In genomic region chr6:5255722-5256451, GRCm38 (mm10) we compare ENCODE assay signal across 8 mouse cellular contexts. TPM values are rescaled to one million over a fixed set of nuclear protein-coding genes. Genes with fewer than 3 reads are reported as not detected.
DNase-seq lines count a peak whose midpoint lies in the region; ATAC-seq lines count a peak whose summit lies in the region.

Gene Pon3, minus strand, starts transcription at chr6:5256286.

- H3K9ac ChIP-seq in intestine, embryonic 15.5 days = peak within 1 kb of the TSS; percentile 48
- H3K9ac ChIP-seq in liver, embryonic 12.5 days = peak within 1 kb of the TSS; percentile 79

- peak within 1 kb of the TSS; percentile 77 for H3K4me2 ChIP-seq in intestine, embryonic 15.5 days (replicated peaks)
- H3K4me2 ChIP-seq in liver, embryonic 12.5 days = peak within 1 kb of the TSS; percentile 88

- H3K4me3 ChIP-seq in intestine, embryonic 15.5 days (replicated peaks) = peak within 1 kb of the TSS; percentile 50
- peak within 1 kb of the TSS; percentile 68 for H3K4me3 ChIP-seq in liver, embryonic 12.5 days

- H3K27me3 ChIP-seq in intestine, embryonic 15.5 days (replicated peaks) = no peaks in the 10 kb centered on the region
- H3K27me3 ChIP-seq in liver, embryonic 12.5 days (replicated peaks) = no peaks in the 10 kb centered on the region

- ATAC-seq in granulocyte monocyte progenitor cell, adult 5-6 weeks (replicated peaks; ENCODE audit: poor library complexity, severe bottlenecking) = peak; percentile 99
- ATAC-seq in intestine, embryonic 15.5 days = peak; percentile 98
- ATAC-seq in liver, embryonic 12.5 days = peak; percentile 100
- ATAC-seq in monocyte, adult 5-6 weeks (replicated peaks; ENCODE audit: insufficient number of reproducible peaks, low FRiP score, low TSS enrichment, poor library complexity, severe bottlenecking) = peak; percentile 83

- 3% methylated on average over 16 of the region's 16 CpGs for WGBS in intestine, embryonic 15.5 days
- 2% methylated on average over 16 of the region's 16 CpGs for WGBS in liver, embryonic 12.5 days (ENCODE audit: insufficient replicate concordance)

- H3K4me1 ChIP-seq in intestine, embryonic 15.5 days (replicated peaks) = peaks cover 8% of the 10 kb centered on the region; the same call in 1 of the 2 replicates
- peaks cover 25% of the 10 kb centered on the region for H3K4me1 ChIP-seq in liver, embryonic 12.5 days

- no peaks in the 10 kb centered on the region for H3K9me3 ChIP-seq in intestine, embryonic 15.5 days
- H3K9me3 ChIP-seq in liver, embryonic 12.5 days (replicated peaks) = no peaks in the 10 kb centered on the region

- H3K36me3 ChIP-seq in intestine, embryonic 15.5 days = no peaks in the 10 kb centered on the region
- H3K36me3 ChIP-seq in liver, embryonic 12.5 days = peaks cover 5% of the 10 kb centered on the region

- no peak within 1 kb of the TSS for H3K27ac ChIP-seq in intestine, embryonic 15.5 days
- H3K27ac ChIP-seq in liver, embryonic 12.5 days = peak within 1 kb of the TSS; percentile 61

- DNase-seq in layer of hippocampus, adult 11-12 months (ENCODE audit: low spot score) = peak; percentile 13
- no peak for DNase-seq in layer of hippocampus, adult 9-10 months (ENCODE audit: low spot score)
- peak; percentile 71 for DNase-seq in embryo, embryonic 10.5 days (ENCODE audit: low spot score)
- DNase-seq in testis, postnatal 10 days (ENCODE audit: low spot score) = peak; percentile 55

RNA-seq across cellular contexts. Expression of gene Pon3, which starts in this region (rescaled TPM):
- total RNA-seq in granulocyte monocyte progenitor cell, adult 5-6 weeks (2014; fragmentation: Nextera tagmentation) = 8.9 and 17.6 TPM in 2 replicates
- 15.8 and 17.0 TPM in 2 replicates for total RNA-seq in granulocyte monocyte progenitor cell, adult 5-6 weeks (2017)
- 22.4 and 23.5 TPM in 2 replicates for polyA plus RNA-seq in intestine, embryonic 15.5 days (2015; fragmentation: Nextera tagmentation; extraction: Ambion mirVana)
- polyA plus RNA-seq in liver, embryonic 12.5 days (2016; fragmentation: Nextera tagmentation; extraction: Ambion mirVana) = 15.4 and 16.0 TPM in 2 replicates
- total RNA-seq in monocyte, adult 5-6 weeks (2017) = 2.1 to 7.2 TPM (median 4.7 TPM) in 3 replicates
